Mouse (Mus musculus): ENCODE data around the gene Armcx5. TPM values are rescaled to one million over a fixed set of nuclear protein-coding genes. Genes with fewer than 3 reads are reported as not detected.
"Not testable (repeated sequence)": the region's sequence is repeated elsewhere in the genome, so short reads cannot be mapped to it uniquely, and the experiment has no call there.

Armcx5 gene
- polyA plus RNA-seq, 1 experiment from 2014 or later: 10.8 TPM

DNA sequence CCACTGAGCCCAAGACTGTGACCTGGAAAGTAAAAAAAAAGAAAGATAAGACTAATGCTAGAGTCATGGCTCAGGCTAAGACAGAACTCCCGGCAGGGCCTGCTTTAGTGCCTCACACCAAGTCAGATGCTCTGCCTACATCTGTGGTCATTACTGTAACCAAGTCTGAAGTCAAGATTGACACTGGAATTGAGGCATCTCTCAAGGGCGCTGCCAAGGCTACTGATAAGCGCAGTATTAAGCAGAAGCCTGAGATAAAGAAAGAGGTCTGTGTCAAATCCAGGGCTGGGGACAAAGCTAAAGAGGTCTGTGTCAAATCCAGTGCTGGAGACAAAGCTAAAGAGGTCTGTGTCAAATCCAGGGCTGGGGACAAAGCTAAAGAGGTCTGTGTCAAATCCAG, 2.8 kb downstream of the Armcx5 start:
- WGBS: 92% methylated on average over 3 of the region's 3 CpGs
- not testable (repeated sequence) for H3K9ac ChIP-seq (replicated peaks; ENCODE audit: low read length)

GRCm38 (mm10) chrX:135752832-135753231, 10.3 kb downstream of the Armcx5 start:
- Histone ChIP-seq H3K27me3 (ENCODE audit: control insufficient read depth, insufficient read depth, low read length) (no peaks in the 10 kb centered on the region), H3K4me1 (ENCODE audit: control insufficient read depth, insufficient read depth, low read length) (no peaks in the 10 kb centered on the region), H3K4me3 (replicated peaks; ENCODE audit: low read depth, low read length) (no peak overlapping the region), H3K4me2 (ENCODE audit: low read length) (no peak overlapping the region), H3K9ac (replicated peaks; ENCODE audit: low read length) (no peak overlapping the region), H3K27ac (replicated peaks; ENCODE audit: low read depth, low read length) (no peak overlapping the region), H3K9me3 (ENCODE audit: control insufficient read depth, low read length) (no peaks in the 10 kb centered on the region), H3K36me3 (ENCODE audit: control insufficient read depth, insufficient read depth, low read length) (peaks cover 15% of the 10 kb centered on the region; the same call in 1 of the 2 replicates)
- DNase-seq (peak; percentile 86), ATAC-seq (ENCODE audit: low FRiP score, low TSS enrichment) (no peak)
- WGBS: 4% methylated on average over 2 of the region's 2 CpGs

More for the DNA sequence above, 2.8 kb downstream of the Armcx5 start:
- H3K9me3 ChIP-seq (ENCODE audit: control insufficient read depth, low read length); H3K4me1 ChIP-seq (ENCODE audit: control insufficient read depth, insufficient read depth, low read length); H3K36me3 ChIP-seq (ENCODE audit: control insufficient read depth, insufficient read depth, low read length); H3K4me3 ChIP-seq (replicated peaks; ENCODE audit: low read depth, low read length); H3K27ac ChIP-seq (replicated peaks; ENCODE audit: low read depth, low read length); ATAC-seq (ENCODE audit: low FRiP score, low TSS enrichment); H3K4me2 ChIP-seq (ENCODE audit: low read length); DNase-seq; H3K27me3 ChIP-seq (ENCODE audit: control insufficient read depth, insufficient read depth, low read length): not testable (repeated sequence)

GRCm38 (mm10) chrX:135761707-135762106, 19.2 kb downstream of the Armcx5 start:
- H3K27ac ChIP-seq (replicated peaks; ENCODE audit: low read depth, low read length): no peak overlapping the region
- H3K9me3 ChIP-seq (ENCODE audit: control insufficient read depth, low read length): no peaks in the 10 kb centered on the region
- H3K9ac ChIP-seq (replicated peaks; ENCODE audit: low read length): no peak overlapping the region
- DNase-seq (peak; percentile 67), ATAC-seq (ENCODE audit: low FRiP score, low TSS enrichment) (no peak)
- peaks cover 11% of the 10 kb centered on the region; the same call in 1 of the 2 replicates for H3K36me3 ChIP-seq (ENCODE audit: control insufficient read depth, insufficient read depth, low read length)
- H3K4me3 ChIP-seq (replicated peaks; ENCODE audit: low read depth, low read length): no peak overlapping the region
- H3K4me1 ChIP-seq (ENCODE audit: control insufficient read depth, insufficient read depth, low read length): no peaks in the 10 kb centered on the region
- no peak overlapping the region for H3K4me2 ChIP-seq (ENCODE audit: low read length)
- no peaks in the 10 kb centered on the region for H3K27me3 ChIP-seq (ENCODE audit: control insufficient read depth, insufficient read depth, low read length)

- no peaks in the 10 kb centered on the region for H3K27me3 ChIP-seq (ENCODE audit: control insufficient read depth, insufficient read depth, low read length)
- H3K4me2 ChIP-seq (ENCODE audit: low read length): no peak overlapping the region
- H3K4me1 ChIP-seq (ENCODE audit: control insufficient read depth, insufficient read depth, low read length): no peaks in the 10 kb centered on the region
- no peak for ATAC-seq (ENCODE audit: low FRiP score, low TSS enrichment)
- 82% methylated on average over 2 of the region's 3 CpGs for WGBS
- H3K9ac ChIP-seq (replicated peaks; ENCODE audit: low read length): no peak overlapping the region
- H3K36me3 ChIP-seq (ENCODE audit: control insufficient read depth, insufficient read depth, low read length): no peaks in the 10 kb centered on the region
- no peaks in the 10 kb centered on the region for H3K9me3 ChIP-seq (ENCODE audit: control insufficient read depth, low read length)
- no peak overlapping the region for H3K4me3 ChIP-seq (replicated peaks; ENCODE audit: low read depth, low read length)
- no peak overlapping the region for H3K27ac ChIP-seq (replicated peaks; ENCODE audit: low read depth, low read length)
- no peak for DNase-seq
Observed at GRCm38 (mm10) chrX:135768043-135768548, 25.6 kb downstream of the Armcx5 start.

GRCm38 (mm10) chrX:135768565-135768964, 26.0 kb downstream of the Armcx5 start:
- no peak for DNase-seq
- H3K9me3 ChIP-seq (ENCODE audit: control insufficient read depth, low read length): no peaks in the 10 kb centered on the region
- no peak overlapping the region for H3K9ac ChIP-seq (replicated peaks; ENCODE audit: low read length)
- no peaks in the 10 kb centered on the region for H3K4me1 ChIP-seq (ENCODE audit: control insufficient read depth, insufficient read depth, low read length)
- no peak overlapping the region for H3K27ac ChIP-seq (replicated peaks; ENCODE audit: low read depth, low read length)
- no peaks in the 10 kb centered on the region for H3K27me3 ChIP-seq (ENCODE audit: control insufficient read depth, insufficient read depth, low read length)
- no peak overlapping the region for H3K4me2 ChIP-seq (ENCODE audit: low read length)
- 87% methylated on average over 2 of the region's 2 CpGs for WGBS
- H3K4me3 ChIP-seq (replicated peaks; ENCODE audit: low read depth, low read length): no peak overlapping the region
- no peaks in the 10 kb centered on the region for H3K36me3 ChIP-seq (ENCODE audit: control insufficient read depth, insufficient read depth, low read length)
- no peak for ATAC-seq (ENCODE audit: low FRiP score, low TSS enrichment)

- Histone ChIP-seq H3K27me3 (ENCODE audit: control insufficient read depth, insufficient read depth, low read length) (no peaks in the 10 kb centered on the region), H3K4me1 (ENCODE audit: control insufficient read depth, insufficient read depth, low read length) (no peaks in the 10 kb centered on the region), H3K4me3 (replicated peaks; ENCODE audit: low read depth, low read length) (no peak overlapping the region), H3K9me3 (ENCODE audit: control insufficient read depth, low read length) (no peaks in the 10 kb centered on the region), H3K27ac (replicated peaks; ENCODE audit: low read depth, low read length) (no peak overlapping the region), H3K36me3 (ENCODE audit: control insufficient read depth, insufficient read depth, low read length) (no peaks in the 10 kb centered on the region), H3K4me2 (ENCODE audit: low read length) (no peak overlapping the region), H3K9ac (replicated peaks; ENCODE audit: low read length) (no peak overlapping the region)
- ATAC-seq (ENCODE audit: low FRiP score, low TSS enrichment) (no peak), DNase-seq (no peak)
Observed at GRCm38 (mm10) chrX:135791536-135791935, 49.0 kb downstream of the Armcx5 start.

DNA sequence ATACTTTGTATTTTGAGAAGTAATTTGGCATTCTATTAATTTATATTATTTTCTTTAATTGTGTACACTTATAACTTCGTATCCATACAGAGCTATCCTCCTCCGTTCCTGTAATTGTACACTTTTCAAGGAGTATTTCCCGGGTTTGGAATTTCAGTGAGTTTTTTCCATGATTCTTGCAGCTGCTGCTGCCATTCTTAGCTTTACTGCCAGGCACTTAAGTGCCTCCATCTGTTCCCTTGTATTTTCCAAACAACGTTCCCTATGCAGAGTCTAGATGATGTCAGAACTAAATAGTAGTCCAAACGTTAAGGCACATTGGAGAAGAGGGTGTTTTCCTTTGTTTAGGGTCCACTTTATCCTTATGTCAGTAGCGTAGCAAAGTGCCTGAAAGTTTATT, 49.8 kb downstream of the Armcx5 start:
- no peaks in the 10 kb centered on the region for H3K36me3 ChIP-seq (ENCODE audit: control insufficient read depth, insufficient read depth, low read length)
- H3K9ac ChIP-seq (replicated peaks; ENCODE audit: low read length): no peak overlapping the region
- H3K9me3 ChIP-seq (ENCODE audit: control insufficient read depth, low read length): no peaks in the 10 kb centered on the region
- no peak for DNase-seq
- H3K4me2 ChIP-seq (ENCODE audit: low read length): no peak overlapping the region
- H3K27ac ChIP-seq (replicated peaks; ENCODE audit: low read depth, low read length): no peak overlapping the region
- H3K4me1 ChIP-seq (ENCODE audit: control insufficient read depth, insufficient read depth, low read length): no peaks in the 10 kb centered on the region
- ATAC-seq (ENCODE audit: low FRiP score, low TSS enrichment): no peak
- no peak overlapping the region for H3K4me3 ChIP-seq (replicated peaks; ENCODE audit: low read depth, low read length)
- no peaks in the 10 kb centered on the region for H3K27me3 ChIP-seq (ENCODE audit: control insufficient read depth, insufficient read depth, low read length)
- 76% methylated on average over 6 of the region's 6 CpGs for WGBS

DNA sequence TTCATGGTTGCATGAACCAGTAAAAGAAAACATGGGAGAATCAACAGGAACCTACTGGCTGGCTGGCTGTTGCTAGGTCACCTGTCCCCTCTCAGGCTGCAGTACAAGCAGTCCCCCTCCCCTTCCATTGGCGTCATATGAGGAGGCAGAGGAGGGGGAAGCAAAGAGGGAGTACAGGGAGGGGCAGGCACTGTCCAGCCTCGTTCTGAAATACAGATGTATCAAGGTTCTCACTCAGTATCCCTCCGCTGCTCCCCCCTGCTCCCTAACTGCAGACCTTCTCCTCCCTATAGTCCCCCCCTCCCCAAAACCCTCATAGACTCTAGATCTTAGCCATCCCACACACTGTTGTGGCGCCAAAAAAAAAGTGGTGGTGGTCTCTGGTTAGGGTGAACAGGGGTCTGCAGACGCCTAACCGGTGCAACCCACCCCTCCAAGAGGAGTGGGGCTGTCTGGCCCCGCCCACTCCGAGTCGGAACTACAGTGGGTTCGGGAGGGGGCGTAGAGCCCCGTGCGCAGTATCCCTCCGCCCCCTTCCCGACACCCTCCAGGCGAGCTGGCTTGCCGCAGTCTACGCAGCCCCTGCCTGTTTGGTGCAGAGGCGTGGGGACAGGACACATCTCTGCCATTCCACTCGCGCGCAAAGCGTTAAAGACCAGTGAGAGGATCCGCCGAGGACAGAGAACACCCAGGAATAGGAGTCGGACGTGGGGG, 53.2 kb downstream of the Armcx5 start:
- WGBS: 28% methylated on average over 25 of the region's 27 CpGs
- not testable (repeated sequence) for H3K9me3 ChIP-seq (ENCODE audit: control insufficient read depth, low read length); H3K4me1 ChIP-seq (ENCODE audit: control insufficient read depth, insufficient read depth, low read length); H3K27me3 ChIP-seq (ENCODE audit: control insufficient read depth, insufficient read depth, low read length)
- Histone ChIP-seq H3K4me3 (replicated peaks; ENCODE audit: low read depth, low read length) (peak overlapping the region; percentile 58), H3K9ac (replicated peaks; ENCODE audit: low read length) (peak overlapping the region; percentile 68; the same call in 1 of the 2 replicates), H3K27ac (replicated peaks; ENCODE audit: low read depth, low read length) (peak overlapping the region; percentile 80), H3K4me2 (ENCODE audit: low read length) (peak overlapping the region; percentile 55), H3K36me3 (ENCODE audit: control insufficient read depth, insufficient read depth, low read length) (peaks cover 19% of the 10 kb centered on the region)
- ATAC-seq (ENCODE audit: low FRiP score, low TSS enrichment) (peak; percentile 93), DNase-seq (peak; percentile 84)
